Mouse (Mus musculus) testis, adult 2 months (tissue): Measurements from ENCODE around the gene Mvb12b. TPM values are rescaled to one million over a fixed set of nuclear protein-coding genes. Genes with fewer than 3 reads are reported as not detected.

Source experiments
- H3K27ac ChIP-seq: fragments of 200-500 bp; 2 replicates; pipeline ENCODE4 v1.5.1; 2012; ENCODE audit warnings: low read depth, low read length; ENCODE audit not compliant: control insufficient read depth, insufficient read depth
- H3K27me3 ChIP-seq: fragments of 200-500 bp; 2 replicates; pipeline ENCODE4 v1.6.1; 2012; ENCODE audit warnings: mild to moderate bottlenecking, low read length, moderate library complexity; ENCODE audit not compliant: control insufficient read depth, insufficient read depth
- H3K36me3 ChIP-seq: fragments of 200-500 bp; 2 replicates; pipeline ENCODE4 v1.6.1; 2012; ENCODE audit warnings: mild to moderate bottlenecking, low read length; ENCODE audit not compliant: control insufficient read depth, insufficient read depth
- H3K4me1 ChIP-seq: fragments of 200-500 bp; 2 replicates; pipeline ENCODE4 v1.6.1; 2012; ENCODE audit warnings: low read length; ENCODE audit not compliant: control insufficient read depth, insufficient read depth
- H3K4me3 ChIP-seq: fragments of 200-500 bp; 2 replicates; pipeline ENCODE4 v1.5.1; 2012; ENCODE audit warnings: low read depth, mild to moderate bottlenecking, low read length, moderate library complexity, mixed read lengths; ENCODE audit not compliant: control insufficient read depth
- CTCF ChIP-seq: fragments of 200-500 bp; IDR thresholded peaks from 2 replicates; pipeline ENCODE4 v1.5.1; 2012; ENCODE audit warnings: low read depth, mild to moderate bottlenecking, inconsistent platforms, low read length, moderate library complexity; ENCODE audit not compliant: control insufficient read depth, insufficient read depth, insufficient replicate concordance
- POLR2A ChIP-seq: fragments of 200-500 bp; IDR thresholded peaks from 2 replicates; pipeline ENCODE4 v1.6.1; 2012; ENCODE audit warnings: low read depth, mild to moderate bottlenecking, inconsistent platforms, low read length, moderate library complexity; ENCODE audit not compliant: control insufficient read depth
- polyA plus RNA-seq: library from polyadenylated mRNA; depleted of rRNA; stranded (reverse); fragments of >200 nt; gene quantifications from 2 replicates; pipeline ENCODE4 v1.2.3, GENCODE M21; 2012

The Mvb12b gene
- polyA plus RNA-seq, 1 experiment = 2.0 TPM

- Histone ChIP-seq H3K4me3 (no peak overlapping the region), H3K36me3 (no peaks in the 10 kb centered on the region), H3K27me3 (no peaks in the 10 kb centered on the region), H3K27ac (no peak overlapping the region), H3K4me1 (no peaks in the 10 kb centered on the region)
- TF ChIP-seq POLR2A (no peak), CTCF (no peak)
These were observed 91.9 kb downstream of the Mvb12b start for GRCm38 (mm10) chr2:33795716-33796472.

- Histone ChIP-seq H3K36me3 (no peaks in the 10 kb centered on the region), H3K4me1 (no peaks in the 10 kb centered on the region), H3K4me3 (no peak overlapping the region), H3K27ac (no peak overlapping the region), H3K27me3 (no peaks in the 10 kb centered on the region)
- TF ChIP-seq CTCF (no peak), POLR2A (no peak)
These were observed 92.7 kb downstream of the Mvb12b start for GRCm38 (mm10) chr2:33795001-33795580.

GRCm38 (mm10) chr2:33794483-33794882 is 93.3 kb downstream of the Mvb12b start:
- Histone ChIP-seq H3K36me3 (no peaks in the 10 kb centered on the region), H3K4me3 (no peak overlapping the region), H3K27ac (no peak overlapping the region), H3K4me1 (no peaks in the 10 kb centered on the region), H3K27me3 (no peaks in the 10 kb centered on the region)
- TF ChIP-seq POLR2A (no peak), CTCF (no peak)

- Histone ChIP-seq H3K27ac (no peak overlapping the region), H3K27me3 (no peaks in the 10 kb centered on the region), H3K36me3 (no peaks in the 10 kb centered on the region), H3K4me1 (no peaks in the 10 kb centered on the region), H3K4me3 (no peak overlapping the region)
- TF ChIP-seq POLR2A = no peak
These were observed 97.4 kb downstream of the Mvb12b start for GRCm38 (mm10) chr2:33790301-33790700.

GRCm38 (mm10) chr2:33789732-33790131 is 98.0 kb downstream of the Mvb12b start:
- Histone ChIP-seq H3K4me3 (no peak overlapping the region), H3K36me3 (no peaks in the 10 kb centered on the region), H3K4me1 (no peaks in the 10 kb centered on the region), H3K27ac (no peak overlapping the region), H3K27me3 (no peaks in the 10 kb centered on the region)
- TF ChIP-seq POLR2A = no peak
- no peak for TF ChIP-seq CTCF

- H3K27me3 ChIP-seq = no peaks in the 10 kb centered on the region
- no peaks in the 10 kb centered on the region for H3K36me3 ChIP-seq
- TF ChIP-seq CTCF (no peak), POLR2A (no peak)
- no peaks in the 10 kb centered on the region for H3K4me1 ChIP-seq
- no peak overlapping the region for H3K4me3 ChIP-seq
- H3K27ac ChIP-seq = no peak overlapping the region
These were observed 98.5 kb downstream of the Mvb12b start for GRCm38 (mm10) chr2:33789279-33789678.

GRCm38 (mm10) chr2:33788851-33789250 is 98.9 kb downstream of the Mvb12b start:
- TF ChIP-seq POLR2A = no peak
- no peak for TF ChIP-seq CTCF
- H3K27ac ChIP-seq = no peak overlapping the region
- H3K4me1 ChIP-seq = no peaks in the 10 kb centered on the region
- H3K36me3 ChIP-seq = no peaks in the 10 kb centered on the region
- H3K27me3 ChIP-seq = no peaks in the 10 kb centered on the region
- H3K4me3 ChIP-seq = no peak overlapping the region
